Mouse (Mus musculus) MEL (cell line): ENCODE data around the gene Ephb3. TPM values are rescaled to one million over a fixed set of nuclear protein-coding genes. Genes with fewer than 3 reads are reported as not detected.

Source experiments
- DNase-seq: peaks from one replicate; pipeline ENCODE4 v3.0.0; 2011; ENCODE audit warnings: low read depth, low spot score
- H3K27ac ChIP-seq: 2 replicates; pipeline ENCODE4 v1.5.1; 2012; ENCODE audit warnings: low read depth, mild to moderate bottlenecking, control low read depth, low read length, moderate library complexity; ENCODE audit not compliant: control insufficient read depth
- H3K27me3 ChIP-seq, 2 experiments: fragments of 150-350 bp in 1 of 2; sonication (generic) in 1 of 2; 2 replicates each; pipeline ENCODE4 v1.6.1; 2012; ENCODE audit warnings: low read length in 2 of 2, mild to moderate bottlenecking in 2 of 2, improper control_type of control experiment in 1 of 2, moderate library complexity in 1 of 2; ENCODE audit not compliant: insufficient read depth in 2 of 2, control insufficient read depth in 1 of 2
- H3K36me3 ChIP-seq, 2 experiments: 2 replicates each; pipeline ENCODE4 v1.6.1; 2012 to 2014; ENCODE audit warnings: low read length in 2 of 2, improper control_type of control experiment in 1 of 2, inconsistent platforms in 1 of 2, mild to moderate bottlenecking in 1 of 2; ENCODE audit not compliant: insufficient read depth in 2 of 2, control insufficient read depth in 1 of 2
- H3K4me1 ChIP-seq, 2 experiments: fragments of 150-350 bp in 1 of 2; sonication (generic) in 1 of 2; 2 replicates each; pipeline ENCODE4 v1.6.1; 2012; ENCODE audit warnings: low read length in 2 of 2, improper control_type of control experiment in 1 of 2, mild to moderate bottlenecking in 1 of 2; ENCODE audit not compliant: insufficient read depth in 2 of 2, control insufficient read depth in 1 of 2
- H3K4me3 ChIP-seq, 2 experiments: fragments of 150-350 bp in 1 of 2; sonication (generic) in 1 of 2; 2 replicates each; pipeline ENCODE4 v1.5.1; 2012; ENCODE audit warnings: low read depth in 2 of 2, low read length in 2 of 2, mild to moderate bottlenecking in 2 of 2, moderate library complexity in 2 of 2, control low read depth in 1 of 2, improper control_type of control experiment in 1 of 2; ENCODE audit not compliant: control insufficient read depth in 1 of 2, insufficient read depth in 1 of 2
- H3K79me2 ChIP-seq: 2 replicates; pipeline ENCODE4 v1.6.1; 2012; ENCODE audit warnings: mild to moderate bottlenecking, low read length, moderate library complexity; ENCODE audit not compliant: control insufficient read depth, poor library complexity, insufficient read depth
- H3K9ac ChIP-seq: 2 replicates; pipeline ENCODE4 v1.6.1; 2012; ENCODE audit warnings: low read depth, mild to moderate bottlenecking, control low read depth, low read length, moderate library complexity; ENCODE audit not compliant: control insufficient read depth, poor library complexity, severe bottlenecking
- H3K9me3 ChIP-seq: fragments of 150-350 bp; sonication (generic); replicated peaks from 2 replicates; pipeline ENCODE4 v1.6.1; 2012; ENCODE audit warnings: mild to moderate bottlenecking, low read length, improper control_type of control experiment, moderate library complexity; ENCODE audit not compliant: insufficient read depth
- BHLHE40 ChIP-seq: IDR thresholded peaks from 2 replicates; pipeline ENCODE4 v1.6.1; 2012; ENCODE audit warnings: low read depth, mild to moderate bottlenecking, inconsistent platforms, low read length, improper control_type of control experiment, borderline replicate concordance
- CHD1 ChIP-seq: IDR thresholded peaks from 2 replicates; pipeline ENCODE4 v1.6.1; 2012; ENCODE audit warnings: low read depth, mild to moderate bottlenecking, inconsistent platforms, low read length, improper control_type of control experiment
- CHD2 ChIP-seq: IDR thresholded peaks from 2 replicates; pipeline ENCODE4 v1.6.1; 2011; ENCODE audit warnings: low read length, improper control_type of control experiment
- CTCF ChIP-seq, 3 experiments: IDR thresholded peaks in 2 of 3; conservative IDR thresholded peaks in 1 of 3; 2 replicates each; pipeline ENCODE4 v1.5.1; 2011 to 2012; ENCODE audit warnings: low read length in 3 of 3, low read depth in 2 of 3, mild to moderate bottlenecking in 2 of 3, improper control_type of control experiment in 1 of 3, inconsistent platforms in 1 of 3, mixed read lengths in 1 of 3, moderate library complexity in 1 of 3; ENCODE audit not compliant: control insufficient read depth in 1 of 3, insufficient read depth in 1 of 3, poor library complexity in 1 of 3, severe bottlenecking in 1 of 3
- E2F4 ChIP-seq: IDR thresholded peaks from 2 replicates; pipeline ENCODE4 v1.6.1; 2011; ENCODE audit warnings: low read depth, low read length, improper control_type of control experiment, borderline replicate concordance
- ETS1 ChIP-seq: IDR thresholded peaks from 2 replicates; pipeline ENCODE4 v1.6.1; 2012; ENCODE audit warnings: low read depth, mild to moderate bottlenecking, inconsistent platforms, low read length, improper control_type of control experiment, moderate library complexity
- GATA1 ChIP-seq: IDR thresholded peaks from 2 replicates; pipeline ENCODE4 v1.6.1; 2011; ENCODE audit warnings: low read depth, low read length, improper control_type of control experiment
- JUND ChIP-seq: IDR thresholded peaks from 2 replicates; pipeline ENCODE4 v1.6.1; 2011; ENCODE audit warnings: low read depth, mild to moderate bottlenecking, improper control_type of control experiment, low read length
- MAX ChIP-seq: IDR thresholded peaks from 2 replicates; pipeline ENCODE4 v1.6.1; 2011; ENCODE audit warnings: low read length, improper control_type of control experiment
- MEF2A ChIP-seq: IDR thresholded peaks from 2 replicates; pipeline ENCODE4 v1.6.1; 2014; ENCODE audit warnings: low read depth, mild to moderate bottlenecking, inconsistent platforms, low read length, improper control_type of control experiment; ENCODE audit not compliant: poor library complexity, insufficient replicate concordance, severe bottlenecking; ENCODE audit errors: extremely low read depth
- MXI1 ChIP-seq: IDR thresholded peaks from 2 replicates; pipeline ENCODE4 v1.6.1; 2011; ENCODE audit warnings: mild to moderate bottlenecking, low read depth, low read length, improper control_type of control experiment
- NRF1 ChIP-seq: IDR thresholded peaks from 2 replicates; pipeline ENCODE4 v1.6.1; 2014; ENCODE audit warnings: low read depth, mild to moderate bottlenecking, inconsistent platforms, low read length, improper control_type of control experiment, moderate library complexity; ENCODE audit not compliant: poor library complexity, insufficient read depth, severe bottlenecking
- POLR2A ChIP-seq, 2 experiments: IDR thresholded peaks; 2 replicates each; pipeline ENCODE4 v1.6.1; 2011 to 2012; ENCODE audit warnings: low read length in 2 of 2, mild to moderate bottlenecking in 2 of 2, control low read depth in 1 of 2, improper control_type of control experiment in 1 of 2, low read depth in 1 of 2, moderate library complexity in 1 of 2; ENCODE audit not compliant: control insufficient read depth in 1 of 2, insufficient read depth in 1 of 2, poor library complexity in 1 of 2
- POLR2AphosphoS2 ChIP-seq: IDR thresholded peaks from 2 replicates; pipeline ENCODE4 v1.6.1; 2011; ENCODE audit warnings: low read length, improper control_type of control experiment
- RCOR1 ChIP-seq: IDR thresholded peaks from 2 replicates; pipeline ENCODE4 v1.6.1; 2012; ENCODE audit warnings: low read depth, mild to moderate bottlenecking, inconsistent platforms, low read length, improper control_type of control experiment
- SIN3A ChIP-seq: IDR thresholded peaks from 2 replicates; pipeline ENCODE4 v1.6.1; 2012; ENCODE audit warnings: low read length, improper control_type of control experiment, inconsistent platforms
- TAL1 ChIP-seq: IDR thresholded peaks from 2 replicates; pipeline ENCODE4 v1.6.1; 2012; ENCODE audit warnings: mild to moderate bottlenecking, inconsistent platforms, low read length, moderate library complexity, mixed read lengths
- UBTF ChIP-seq: IDR thresholded peaks from 2 replicates; pipeline ENCODE4 v1.6.1; 2012; ENCODE audit warnings: low read depth, mild to moderate bottlenecking, inconsistent platforms, low read length, improper control_type of control experiment, moderate library complexity, borderline replicate concordance; ENCODE audit not compliant: insufficient read depth
- USF2 ChIP-seq, 2 experiments: IDR thresholded peaks; 2 replicates each; pipeline ENCODE4 v1.6.1; 2011 to 2012; ENCODE audit warnings: improper control_type of control experiment in 2 of 2, low read length in 2 of 2, borderline replicate concordance in 1 of 2, inconsistent platforms in 1 of 2, low read depth in 1 of 2, mild to moderate bottlenecking in 1 of 2; ENCODE audit not compliant: insufficient read depth in 1 of 2
- ZC3H11A ChIP-seq: IDR thresholded peaks from 2 replicates; pipeline ENCODE4 v1.6.1; 2012; ENCODE audit warnings: low read depth, mild to moderate bottlenecking, inconsistent platforms, low read length, improper control_type of control experiment
- ZKSCAN1 ChIP-seq: IDR thresholded peaks from 2 replicates; pipeline ENCODE4 v1.6.1; 2012; ENCODE audit warnings: low read depth, mild to moderate bottlenecking, inconsistent platforms, low read length, improper control_type of control experiment, moderate library complexity
- polyA plus RNA-seq, 2 experiments: library from polyadenylated mRNA; stranded (reverse) in 1 of 2; unstranded in 1 of 2; fragments of >175 nt in 1 of 2; fragments of >200 nt in 1 of 2; gene quantifications; 2 replicates each; pipeline versions ENCODE4 v1.2.1 to v1.2.4; 2012; ENCODE audit warnings: low replicate concordance in 2 of 2, low read depth in 1 of 2; ENCODE audit not compliant: insufficient read length in 2 of 2, insufficient read depth in 1 of 2, missing spikeins in 1 of 2
- total RNA-seq: library from RNA; depleted of rRNA; stranded (reverse); fragments of 300-350 nt; gene quantifications from 2 replicates; pipeline ENCODE4 v1.2.3, GENCODE M21; 2012

Gene Ephb3
- total and polyA plus RNA-seq, 3 experiments, result 0.46 to 2.9 TPM; not detected in 1

- Histone ChIP-seq H3K27ac (no peak overlapping the region), H3K36me3 (peaks cover 0 to 5% of the 10 kb centered on the region in 2 experiments; a peak in 2 of 4 replicates), H3K9ac (no peak overlapping the region), H3K27me3 (no peaks in the 10 kb centered on the region), H3K79me2 (no peaks in the 10 kb centered on the region), H3K4me1 (peaks cover 0 to 15% of the 10 kb centered on the region in 2 experiments; a peak in 1 of 4 replicates), H3K4me3 (no peak overlapping the region), H3K9me3 (no peaks in the 10 kb centered on the region)
- TF ChIP-seq GATA1 (no peak), UBTF (no peak), CHD1 (no peak), SIN3A (no peak), CHD2 (no peak)
- DNase-seq, result no peak
These were observed 10.4 kb upstream of the Ephb3 start for GRCm38 (mm10) chr16:21194182-21194581.

DNA sequence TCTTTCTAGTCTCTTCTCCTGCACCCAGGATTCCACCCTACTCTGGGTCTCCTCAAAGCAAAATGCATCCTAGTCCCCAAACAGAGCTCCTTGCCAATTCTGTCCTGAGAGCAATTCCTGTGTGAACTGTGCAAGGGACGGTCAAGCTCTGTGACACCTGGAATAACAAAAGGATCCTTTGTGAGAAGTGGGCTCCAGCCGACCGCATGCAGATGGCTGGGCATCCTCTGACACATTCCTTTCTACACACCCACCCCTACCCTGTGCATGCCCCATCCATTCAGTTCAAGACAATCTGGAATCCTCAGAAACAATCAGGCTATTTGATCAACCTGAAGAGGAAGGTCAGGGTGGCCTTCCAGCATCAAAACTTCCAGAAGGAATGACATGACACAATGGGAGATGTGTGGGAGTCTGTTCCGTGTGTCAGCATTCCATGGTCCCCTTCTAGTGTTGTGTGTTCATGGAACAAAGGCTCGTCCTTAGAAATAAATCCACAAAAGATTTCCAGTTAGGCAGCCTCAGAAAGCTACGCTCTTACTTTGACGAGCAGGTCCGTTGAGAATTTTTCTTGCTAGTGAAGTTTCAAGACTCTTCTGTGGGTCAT is 9.2 kb upstream of the Ephb3 start:
- Histone ChIP-seq H3K79me2 (no peaks in the 10 kb centered on the region), H3K27ac (no peak overlapping the region), H3K9ac (no peak overlapping the region), H3K4me1 (peaks cover 0 to 15% of the 10 kb centered on the region in 2 experiments; a peak in 1 of 4 replicates), H3K4me3 (no peak overlapping the region), H3K27me3 (no peaks in the 10 kb centered on the region), H3K9me3 (no peaks in the 10 kb centered on the region)
- DNase-seq, result no peak
- no peak for TF ChIP-seq CTCF (IDR thresholded peaks at IDR 0.05 in 2 of 3, conservative IDR thresholded peaks at IDR 0.05 in 1 of 3; ENCODE audit: control insufficient read depth in 1 of 3, insufficient read depth in 1 of 3, low read depth in 2 of 3, low read length in 3 of 3, poor library complexity in 1 of 3, severe bottlenecking in 1 of 3)
- no peak for TF ChIP-seq POLR2AphosphoS2
- no peak for TF ChIP-seq TAL1
- TF ChIP-seq MXI1, result no peak
- TF ChIP-seq JUND, result no peak
- TF ChIP-seq ETS1, result no peak
- TF ChIP-seq, all 39 proteins: peak for 0
- peaks cover 0 to 5% of the 10 kb centered on the region in 2 experiments; a peak in 2 of 4 replicates for H3K36me3 ChIP-seq

- Histone ChIP-seq H3K4me3 (no peak overlapping the region), H3K27me3 (peaks cover 0 to 1% of the 10 kb centered on the region in 2 experiments; a peak in 2 of 4 replicates), H3K36me3 (peaks cover 0 to 5% of the 10 kb centered on the region in 2 experiments; a peak in 2 of 4 replicates), H3K79me2 (no peaks in the 10 kb centered on the region), H3K9ac (no peak overlapping the region), H3K9me3 (no peaks in the 10 kb centered on the region)
- DNase-seq, result no peak
- TF ChIP-seq ZKSCAN1 (no peak), MAX (no peak), POLR2A (IDR thresholded peaks at IDR 0.05; ENCODE audit: control insufficient read depth in 1 of 2, insufficient read depth in 1 of 2, low read depth in 1 of 2, low read length in 2 of 2, poor library complexity in 1 of 2) (no peak), POLR2AphosphoS2 (no peak), RCOR1 (no peak), NRF1 (no peak), BHLHE40 (no peak), ZC3H11A (no peak), E2F4 (no peak), MEF2A (no peak), UBTF (no peak), TAL1 (no peak), USF2 (IDR thresholded peaks at IDR 0.05; ENCODE audit: borderline replicate concordance in 1 of 2, insufficient read depth in 1 of 2, low read depth in 1 of 2, low read length in 2 of 2) (no peak)
- TF ChIP-seq, all 39 proteins: peak for 0
- Histone ChIP-seq H3K27ac (no peak overlapping the region), H3K4me1 (peaks cover 0 to 15% of the 10 kb centered on the region in 2 experiments; a peak in 1 of 4 replicates)
These were observed 8.0 kb upstream of the Ephb3 start for GRCm38 (mm10) chr16:21196576-21196975.
